Mouse (Mus musculus): ENCODE data around the gene Strip2. TPM values are rescaled to one million over a fixed set of nuclear protein-coding genes. Genes with fewer than 3 reads are reported as not detected.

Strip2 gene
- polyA plus RNA-seq, 1 experiment from 2014 or later = 1.7 TPM

GRCm38 (mm10) chr6:29940428-29940827 is 23.6 kb downstream of the Strip2 start:
- 83% methylated on average over 4 of the region's 4 CpGs for WGBS
- Histone ChIP-seq H3K36me3 (ENCODE audit: control insufficient read depth, insufficient read depth, low read length) (no peaks in the 10 kb centered on the region), H3K9ac (ENCODE audit: low read length) (no peak overlapping the region), H3K27me3 (replicated peaks; ENCODE audit: control insufficient read depth, insufficient read depth, low read length) (no peaks in the 10 kb centered on the region), H3K4me3 (ENCODE audit: low read depth, low read length) (no peak overlapping the region), H3K4me1 (ENCODE audit: control insufficient read depth, insufficient read depth, low read length) (no peaks in the 10 kb centered on the region), H3K9me3 (replicated peaks; ENCODE audit: control insufficient read depth, low read length) (no peaks in the 10 kb centered on the region), H3K4me2 (ENCODE audit: low read length) (no peak overlapping the region), H3K27ac (ENCODE audit: low read depth, low read length) (no peak overlapping the region)
- DNase-seq (ENCODE audit: low spot score) (no peak), ATAC-seq (no peak)

DNA sequence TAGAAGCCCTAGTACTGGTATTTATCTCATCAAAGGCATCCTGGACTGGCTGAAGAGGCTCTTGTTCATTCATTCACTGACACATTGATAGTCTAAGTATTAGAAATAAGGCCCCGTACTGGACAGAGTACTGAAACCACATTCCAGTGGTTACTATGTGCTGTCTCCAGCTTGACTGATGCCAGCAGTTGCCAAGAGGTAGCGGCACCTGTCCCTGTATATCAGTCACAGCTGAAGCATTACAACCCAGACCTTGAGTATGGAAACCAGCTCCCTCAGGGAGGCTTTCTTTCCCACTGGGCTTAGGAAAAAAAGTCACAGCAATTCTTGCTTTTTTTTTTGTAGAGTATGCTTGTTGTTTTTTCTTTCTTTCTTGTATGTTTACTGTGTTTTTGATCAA is 24.2 kb downstream of the Strip2 start:
- Histone ChIP-seq H3K4me1 (ENCODE audit: control insufficient read depth, insufficient read depth, low read length) (no peaks in the 10 kb centered on the region), H3K27me3 (replicated peaks; ENCODE audit: control insufficient read depth, insufficient read depth, low read length) (no peaks in the 10 kb centered on the region), H3K4me3 (ENCODE audit: low read depth, low read length) (no peak overlapping the region), H3K9me3 (replicated peaks; ENCODE audit: control insufficient read depth, low read length) (no peaks in the 10 kb centered on the region), H3K36me3 (ENCODE audit: control insufficient read depth, insufficient read depth, low read length) (no peaks in the 10 kb centered on the region), H3K9ac (ENCODE audit: low read length) (no peak overlapping the region), H3K27ac (ENCODE audit: low read depth, low read length) (no peak overlapping the region), H3K4me2 (ENCODE audit: low read length) (no peak overlapping the region)
- no peak for ATAC-seq
- WGBS = 89% methylated on average over 2 of the region's 2 CpGs
- DNase-seq (ENCODE audit: low spot score) = no peak

DNA sequence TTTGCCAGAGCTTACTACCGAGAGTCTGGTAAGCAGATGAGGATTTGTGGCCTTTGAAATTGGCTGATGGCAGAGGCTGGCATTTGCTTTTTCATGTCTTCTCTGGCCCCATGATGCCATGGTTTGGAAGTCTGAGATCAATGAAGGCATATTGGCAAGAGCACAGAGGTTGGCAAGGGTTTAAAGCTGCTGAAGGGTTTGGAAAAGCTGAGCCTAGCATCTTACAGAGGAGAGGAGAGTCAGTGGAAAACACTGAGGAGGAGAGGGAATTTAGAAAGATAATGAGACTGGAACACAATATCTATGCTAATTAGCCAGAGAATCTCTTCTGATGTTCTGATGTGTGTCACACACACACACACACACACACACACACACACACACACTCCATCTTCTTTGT is 27.7 kb downstream of the Strip2 start:
- H3K27me3 ChIP-seq (replicated peaks; ENCODE audit: control insufficient read depth, insufficient read depth, low read length) = no peaks in the 10 kb centered on the region
- H3K4me3 ChIP-seq (ENCODE audit: low read depth, low read length) = no peak overlapping the region
- no peak overlapping the region for H3K27ac ChIP-seq (ENCODE audit: low read depth, low read length)
- no peak overlapping the region for H3K9ac ChIP-seq (ENCODE audit: low read length)
- ATAC-seq (peak; percentile 18; the same call in 1 of the 2 replicates), DNase-seq (ENCODE audit: low spot score) (peak; percentile 63)
- no peaks in the 10 kb centered on the region for H3K9me3 ChIP-seq (replicated peaks; ENCODE audit: control insufficient read depth, low read length)
- WGBS = 53% methylated on average over 1 of the region's 1 CpGs
- no peaks in the 10 kb centered on the region for H3K36me3 ChIP-seq (ENCODE audit: control insufficient read depth, insufficient read depth, low read length)
- H3K4me2 ChIP-seq (ENCODE audit: low read length) = no peak overlapping the region
- H3K4me1 ChIP-seq (ENCODE audit: control insufficient read depth, insufficient read depth, low read length) = no peaks in the 10 kb centered on the region

GRCm38 (mm10) chr6:29946568-29946967 is 29.8 kb downstream of the Strip2 start:
- Histone ChIP-seq H3K9ac (ENCODE audit: low read length) (no peak overlapping the region), H3K4me2 (ENCODE audit: low read length) (no peak overlapping the region), H3K27me3 (replicated peaks; ENCODE audit: control insufficient read depth, insufficient read depth, low read length) (no peaks in the 10 kb centered on the region), H3K4me1 (ENCODE audit: control insufficient read depth, insufficient read depth, low read length) (no peaks in the 10 kb centered on the region), H3K9me3 (replicated peaks; ENCODE audit: control insufficient read depth, low read length) (no peaks in the 10 kb centered on the region), H3K4me3 (ENCODE audit: low read depth, low read length) (no peak overlapping the region), H3K36me3 (ENCODE audit: control insufficient read depth, insufficient read depth, low read length) (no peaks in the 10 kb centered on the region), H3K27ac (ENCODE audit: low read depth, low read length) (no peak overlapping the region)
- DNase-seq (ENCODE audit: low spot score) = peak; percentile 53
- WGBS = 88% methylated on average over 2 of the region's 2 CpGs
- ATAC-seq = no peak

DNA sequence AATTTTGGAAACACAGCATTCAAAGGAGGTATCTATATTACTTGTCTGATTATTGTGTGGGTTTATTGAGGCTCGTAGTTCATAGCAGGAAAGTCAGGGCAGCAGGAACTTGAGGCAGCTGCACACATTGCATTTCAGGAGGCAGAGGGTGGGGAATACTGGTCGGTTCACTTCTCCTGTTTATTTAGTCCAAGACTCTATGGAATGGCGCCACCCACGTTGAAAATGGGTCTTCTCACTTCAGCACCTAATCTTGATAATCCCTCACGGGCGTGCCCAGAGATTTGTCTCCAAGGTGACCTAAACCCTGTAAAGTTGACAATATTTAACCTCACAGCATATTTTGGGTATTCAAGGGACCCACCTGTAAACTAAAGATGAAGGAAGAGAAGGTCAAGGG is 31.0 kb downstream of the Strip2 start:
- no peaks in the 10 kb centered on the region for H3K27me3 ChIP-seq (replicated peaks; ENCODE audit: control insufficient read depth, insufficient read depth, low read length)
- no peak overlapping the region for H3K27ac ChIP-seq (ENCODE audit: low read depth, low read length)
- no peaks in the 10 kb centered on the region for H3K36me3 ChIP-seq (ENCODE audit: control insufficient read depth, insufficient read depth, low read length)
- no peak overlapping the region for H3K4me3 ChIP-seq (ENCODE audit: low read depth, low read length)
- H3K9ac ChIP-seq (ENCODE audit: low read length) = no peak overlapping the region
- no peak overlapping the region for H3K4me2 ChIP-seq (ENCODE audit: low read length)
- no peaks in the 10 kb centered on the region for H3K9me3 ChIP-seq (replicated peaks; ENCODE audit: control insufficient read depth, low read length)
- ATAC-seq (no peak), DNase-seq (ENCODE audit: low spot score) (no peak)
- WGBS = 79% methylated on average over 6 of the region's 6 CpGs
- H3K4me1 ChIP-seq (ENCODE audit: control insufficient read depth, insufficient read depth, low read length) = no peaks in the 10 kb centered on the region

GRCm38 (mm10) chr6:29956749-29957148 is 39.9 kb downstream of the Strip2 start:
- DNase-seq (ENCODE audit: low spot score) = no peak
- H3K27me3 ChIP-seq (replicated peaks; ENCODE audit: control insufficient read depth, insufficient read depth, low read length) = no peaks in the 10 kb centered on the region
- no peak overlapping the region for H3K4me2 ChIP-seq (ENCODE audit: low read length)
- ATAC-seq = no peak
- H3K9me3 ChIP-seq (replicated peaks; ENCODE audit: control insufficient read depth, low read length) = no peaks in the 10 kb centered on the region
- no peak overlapping the region for H3K27ac ChIP-seq (ENCODE audit: low read depth, low read length)
- H3K36me3 ChIP-seq (ENCODE audit: control insufficient read depth, insufficient read depth, low read length) = no peaks in the 10 kb centered on the region
- WGBS = 83% methylated on average over 4 of the region's 4 CpGs
- H3K9ac ChIP-seq (ENCODE audit: low read length) = no peak overlapping the region
- no peaks in the 10 kb centered on the region for H3K4me1 ChIP-seq (ENCODE audit: control insufficient read depth, insufficient read depth, low read length)
- no peak overlapping the region for H3K4me3 ChIP-seq (ENCODE audit: low read depth, low read length)

DNA sequence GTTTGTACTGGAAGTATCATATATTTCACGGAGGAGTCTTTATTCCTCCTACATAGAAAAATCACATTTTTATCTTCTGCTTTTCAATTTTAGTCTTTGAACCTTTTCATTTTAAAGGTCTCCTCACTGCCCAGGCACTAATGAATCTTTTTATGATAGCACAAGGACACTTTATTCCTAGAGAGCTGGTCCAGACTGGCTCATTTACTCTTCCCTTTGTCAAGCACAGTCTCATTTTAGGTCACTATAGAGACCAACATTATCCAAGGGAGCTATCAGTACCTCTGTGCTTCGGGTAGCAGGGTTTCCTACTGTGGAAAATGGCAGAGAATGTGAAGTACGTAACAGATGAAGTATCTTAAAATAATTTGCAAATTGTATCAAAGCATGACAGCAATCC is 41.9 kb downstream of the Strip2 start:
- Histone ChIP-seq H3K4me2 (ENCODE audit: low read length) (no peak overlapping the region), H3K9me3 (replicated peaks; ENCODE audit: control insufficient read depth, low read length) (no peaks in the 10 kb centered on the region), H3K9ac (ENCODE audit: low read length) (no peak overlapping the region), H3K27me3 (replicated peaks; ENCODE audit: control insufficient read depth, insufficient read depth, low read length) (no peaks in the 10 kb centered on the region), H3K27ac (ENCODE audit: low read depth, low read length) (no peak overlapping the region), H3K4me3 (ENCODE audit: low read depth, low read length) (no peak overlapping the region), H3K4me1 (ENCODE audit: control insufficient read depth, insufficient read depth, low read length) (no peaks in the 10 kb centered on the region), H3K36me3 (ENCODE audit: control insufficient read depth, insufficient read depth, low read length) (no peaks in the 10 kb centered on the region)
- no peak for ATAC-seq
- DNase-seq (ENCODE audit: low spot score) = no peak
- 69% methylated on average over 3 of the region's 3 CpGs for WGBS

- H3K36me3 ChIP-seq (ENCODE audit: control insufficient read depth, insufficient read depth, low read length) = no peaks in the 10 kb centered on the region
- H3K4me3 ChIP-seq (ENCODE audit: low read depth, low read length) = no peak overlapping the region
- WGBS = 91% methylated on average over 6 of the region's 6 CpGs
- H3K4me1 ChIP-seq (ENCODE audit: control insufficient read depth, insufficient read depth, low read length) = no peaks in the 10 kb centered on the region
- DNase-seq (ENCODE audit: low spot score) (no peak), ATAC-seq (no peak)
- no peak overlapping the region for H3K9ac ChIP-seq (ENCODE audit: low read length)
- no peak overlapping the region for H3K27ac ChIP-seq (ENCODE audit: low read depth, low read length)
- no peaks in the 10 kb centered on the region for H3K27me3 ChIP-seq (replicated peaks; ENCODE audit: control insufficient read depth, insufficient read depth, low read length)
- no peaks in the 10 kb centered on the region for H3K9me3 ChIP-seq (replicated peaks; ENCODE audit: control insufficient read depth, low read length)
- no peak overlapping the region for H3K4me2 ChIP-seq (ENCODE audit: low read length)
Measured at GRCm38 (mm10) chr6:29961081-29961480, 44.3 kb downstream of the Strip2 start.

GRCm38 (mm10) chr6:29967917-29968316 is 51.1 kb downstream of the Strip2 start:
- H3K36me3 ChIP-seq (ENCODE audit: control insufficient read depth, insufficient read depth, low read length) = no peaks in the 10 kb centered on the region
- no peak overlapping the region for H3K27ac ChIP-seq (ENCODE audit: low read depth, low read length)
- ATAC-seq (no peak), DNase-seq (ENCODE audit: low spot score) (peak; percentile 39)
- H3K9me3 ChIP-seq (replicated peaks; ENCODE audit: control insufficient read depth, low read length) = no peaks in the 10 kb centered on the region
- H3K4me3 ChIP-seq (ENCODE audit: low read depth, low read length) = no peak overlapping the region
- no peaks in the 10 kb centered on the region for H3K4me1 ChIP-seq (ENCODE audit: control insufficient read depth, insufficient read depth, low read length)
- no peak overlapping the region for H3K4me2 ChIP-seq (ENCODE audit: low read length)
- no peaks in the 10 kb centered on the region for H3K27me3 ChIP-seq (replicated peaks; ENCODE audit: control insufficient read depth, insufficient read depth, low read length)
- no peak overlapping the region for H3K9ac ChIP-seq (ENCODE audit: low read length)
- 72% methylated on average over 7 of the region's 7 CpGs for WGBS

Measured in forebrain, embryonic 14.5 days (tissue).